Mouse (Mus musculus) stomach, embryonic 14.5 days (tissue): ENCODE measurements around the gene Esrrg. TPM values are rescaled to one million over a fixed set of nuclear protein-coding genes. Genes with fewer than 3 reads are reported as not detected.

Experiments used
- ATAC-seq: fragments of 200-750 bp; cut with Nextera tagmentation; 2 replicates; pipeline ENCODE4 v1.8.0; 2017; ENCODE audit warnings: low read depth, moderate TSS enrichment; ENCODE audit not compliant: insufficient number of reproducible peaks, insufficient read depth, low FRiP score
- H3K27ac ChIP-seq: fragments of 300-500 bp; sonication (generic); 2 replicates; pipeline ENCODE4 v1.5.1; 2014; ENCODE audit warnings: mild to moderate bottlenecking, low read length, moderate library complexity, mixed read lengths
- H3K27me3 ChIP-seq: fragments of 300-500 bp; sonication (generic); 2 replicates; pipeline ENCODE4 v1.6.1; 2014; ENCODE audit warnings: low read length, control low read depth, mixed read lengths; ENCODE audit not compliant: control insufficient read depth, insufficient read depth
- H3K36me3 ChIP-seq: fragments of 300-500 bp; sonication (generic); 2 replicates; pipeline ENCODE4 v1.6.1; 2014; ENCODE audit warnings: mild to moderate bottlenecking, control low read depth, low read length, moderate library complexity, mixed read lengths; ENCODE audit not compliant: control insufficient read depth, insufficient read depth
- H3K4me1 ChIP-seq: fragments of 300-500 bp; sonication (generic); 2 replicates; pipeline ENCODE4 v1.6.1; 2014; ENCODE audit warnings: low read length, control low read depth, mixed read lengths; ENCODE audit not compliant: control insufficient read depth, insufficient read depth
- H3K4me2 ChIP-seq: fragments of 300-500 bp; sonication (generic); replicated peaks from 2 replicates; pipeline ENCODE4 v1.6.1; 2014; ENCODE audit warnings: low read depth, low read length, control low read depth
- H3K4me3 ChIP-seq: fragments of 300-500 bp; sonication (generic); 2 replicates; pipeline ENCODE4 v1.5.1; 2014; ENCODE audit warnings: low read depth, low read length, control low read depth
- H3K9ac ChIP-seq: fragments of 300-500 bp; sonication (generic); replicated peaks from 2 replicates; pipeline ENCODE4 v1.6.1; 2014; ENCODE audit warnings: low read depth, mild to moderate bottlenecking, control low read depth, low read length, moderate library complexity, mixed read lengths
- H3K9me3 ChIP-seq: fragments of 300-500 bp; sonication (generic); 2 replicates; pipeline ENCODE4 v1.6.1; 2016; ENCODE audit warnings: low read depth, low read length, control low read depth; ENCODE audit not compliant: control insufficient read depth
- WGBS: fragments of 180-500 bp; shearing (Covaris S2); extraction: QIAGEN DNeasy Blood & Tissue Kit; methylation state at CpG from one replicate; pipeline ENCODE4 v1.1.7; 2014; 5-methylcytosine and 5-hydroxymethylcytosine counted together
- polyA plus RNA-seq: library from polyadenylated mRNA; unstranded; fragments of >200 nt; fragmentation: Nextera tagmentation; extraction: Ambion mirVana; gene quantifications from 2 replicates; pipeline ENCODE4 v1.2.1, GENCODE M21; 2014

Esrrg gene
- polyA plus RNA-seq, 1 experiment from 2014 or later, result 12.5 TPM

DNA sequence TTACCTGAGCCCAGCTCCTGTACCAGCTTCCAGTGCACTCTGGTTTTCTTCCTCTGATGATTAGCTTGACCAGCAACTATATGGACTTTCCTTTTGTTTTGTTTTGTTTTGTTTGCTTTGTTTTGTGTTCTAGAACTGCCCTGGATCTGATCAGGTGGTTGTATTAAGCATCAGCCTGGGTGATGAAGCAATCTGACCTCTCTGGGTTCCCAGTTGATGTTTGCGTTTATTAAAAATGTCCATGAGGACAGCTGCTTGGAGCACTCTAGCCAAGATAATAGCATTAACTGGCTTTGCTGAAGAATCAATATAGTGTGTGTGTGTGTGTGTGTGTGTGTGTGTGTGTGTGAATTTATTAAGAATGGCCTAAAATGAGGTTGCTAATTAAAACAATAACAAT lies 149.4 kb downstream of the Esrrg start:
- Histone ChIP-seq H3K4me3 (no peak overlapping the region), H3K27ac (no peak overlapping the region), H3K27me3 (no peaks in the 10 kb centered on the region), H3K4me1 (no peaks in the 10 kb centered on the region), H3K9ac (no peak overlapping the region), H3K9me3 (no peaks in the 10 kb centered on the region), H3K36me3 (no peaks in the 10 kb centered on the region), H3K4me2 (no peak overlapping the region)
- WGBS, result 67% methylated on average over 1 of the region's 1 CpGs
- no peak for ATAC-seq

DNA sequence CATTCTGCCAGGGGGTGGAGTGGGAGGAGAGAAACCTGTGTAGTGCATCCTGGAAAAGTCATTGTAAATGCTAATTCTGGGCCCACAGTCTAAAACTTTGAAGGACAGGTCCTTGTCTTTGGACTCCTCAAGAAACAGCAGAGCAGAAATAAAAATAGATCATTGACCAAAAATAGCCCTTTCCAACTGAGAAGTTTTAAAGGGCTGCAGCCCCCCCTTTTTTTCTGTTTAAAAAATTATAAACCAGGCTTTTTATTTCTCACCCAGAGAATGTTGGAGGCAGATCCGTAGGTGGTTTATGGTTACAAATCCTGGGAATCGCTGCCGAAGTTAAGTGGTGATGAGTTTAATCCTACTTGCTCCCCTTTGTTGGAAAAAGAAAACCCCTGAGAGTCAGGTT lies 150.0 kb downstream of the Esrrg start:
- H3K27ac ChIP-seq, result no peak overlapping the region
- H3K4me3 ChIP-seq, result no peak overlapping the region
- ATAC-seq, result no peak
- H3K4me1 ChIP-seq, result no peaks in the 10 kb centered on the region
- no peak overlapping the region for H3K4me2 ChIP-seq
- H3K9me3 ChIP-seq, result no peaks in the 10 kb centered on the region
- no peak overlapping the region for H3K9ac ChIP-seq
- H3K36me3 ChIP-seq, result no peaks in the 10 kb centered on the region
- H3K27me3 ChIP-seq, result no peaks in the 10 kb centered on the region
- 45% methylated on average over 3 of the region's 3 CpGs for WGBS

DNA sequence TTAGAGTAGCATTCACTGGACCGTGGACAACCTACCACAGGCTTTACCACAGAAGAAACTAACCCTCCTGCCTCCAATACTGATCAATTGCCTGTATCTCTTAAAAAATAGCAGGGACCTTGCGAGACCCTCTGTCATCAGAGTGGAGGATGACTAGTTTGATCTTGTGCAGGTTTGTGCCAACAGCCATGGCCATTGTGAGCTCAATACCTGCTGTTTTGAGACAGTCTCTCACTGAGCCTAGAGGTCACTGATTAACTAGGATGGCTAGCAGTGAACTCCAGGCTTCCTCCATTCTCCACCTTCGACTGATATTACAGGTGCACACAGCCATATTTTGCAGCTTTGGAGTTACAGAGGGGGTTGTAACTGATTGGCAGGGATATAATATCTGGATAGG lies 150.9 kb downstream of the Esrrg start:
- no peak for ATAC-seq
- Histone ChIP-seq H3K4me2 (no peak overlapping the region), H3K9ac (no peak overlapping the region), H3K4me3 (no peak overlapping the region), H3K9me3 (no peaks in the 10 kb centered on the region), H3K4me1 (no peaks in the 10 kb centered on the region), H3K27ac (no peak overlapping the region), H3K36me3 (no peaks in the 10 kb centered on the region), H3K27me3 (no peaks in the 10 kb centered on the region)
- 77% methylated on average over 3 of the region's 3 CpGs for WGBS

DNA sequence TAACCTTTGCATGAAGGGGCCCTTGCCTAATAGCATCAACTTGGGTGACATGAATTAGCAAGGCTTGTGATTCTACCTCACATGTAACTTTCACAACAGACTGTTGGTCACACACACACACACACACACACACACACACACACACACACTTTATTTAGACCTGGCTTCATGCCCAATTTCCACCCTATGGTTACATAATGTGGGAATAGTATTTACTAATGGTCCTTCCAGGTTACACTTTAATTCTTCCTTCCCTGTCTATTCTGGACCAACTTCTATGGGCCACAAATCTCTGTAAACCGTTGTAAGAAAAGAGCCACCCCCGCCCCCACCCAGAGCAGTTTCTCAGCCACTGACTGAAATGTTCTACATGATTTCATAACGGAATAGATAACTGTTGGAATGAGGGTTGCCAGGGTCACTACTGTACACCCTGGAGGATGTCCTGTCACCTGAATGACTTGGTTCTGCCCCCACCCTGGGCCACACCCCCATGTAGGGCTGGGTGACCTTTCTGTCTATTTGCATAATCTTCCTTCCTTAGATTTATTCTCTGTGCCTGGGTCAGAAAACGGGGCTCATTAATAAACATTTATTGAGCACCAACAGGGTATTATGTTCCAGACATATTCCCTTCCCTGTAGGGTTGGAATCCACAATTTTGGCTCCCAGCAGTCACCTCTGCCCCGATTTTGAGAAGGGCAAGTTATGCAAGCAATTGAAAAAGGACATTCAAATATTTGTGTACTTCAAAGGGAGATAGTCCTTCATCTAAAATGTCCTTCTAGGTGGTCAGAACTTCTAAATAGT lies 154.3 kb downstream of the Esrrg start:
- no peaks in the 10 kb centered on the region for H3K27me3 ChIP-seq
- no peak overlapping the region for H3K9ac ChIP-seq
- H3K36me3 ChIP-seq, result no peaks in the 10 kb centered on the region
- no peaks in the 10 kb centered on the region for H3K9me3 ChIP-seq
- no peak overlapping the region for H3K4me2 ChIP-seq
- ATAC-seq, result no peak
- no peaks in the 10 kb centered on the region for H3K4me1 ChIP-seq
- H3K27ac ChIP-seq, result no peak overlapping the region
- no peak overlapping the region for H3K4me3 ChIP-seq
- 65% methylated on average over 5 of the region's 5 CpGs for WGBS

DNA sequence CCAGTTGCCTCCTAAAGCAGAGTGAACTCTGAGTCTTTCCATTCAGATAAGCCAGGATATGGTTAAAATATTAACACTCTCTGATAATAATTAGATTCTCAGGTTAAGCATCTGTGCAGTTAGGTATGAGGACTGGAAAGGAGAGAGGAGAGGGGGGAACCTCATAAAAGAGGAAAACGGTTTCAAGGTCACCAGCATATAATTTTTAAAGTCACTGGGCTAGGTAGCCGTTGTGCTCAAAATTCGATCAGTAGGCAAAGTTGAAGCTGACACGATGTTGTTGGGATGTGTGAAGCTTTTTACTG lies 154.8 kb downstream of the Esrrg start:
- Histone ChIP-seq H3K4me1 (no peaks in the 10 kb centered on the region), H3K27ac (no peak overlapping the region), H3K9ac (no peak overlapping the region), H3K36me3 (no peaks in the 10 kb centered on the region), H3K4me2 (no peak overlapping the region), H3K27me3 (no peaks in the 10 kb centered on the region), H3K9me3 (no peaks in the 10 kb centered on the region), H3K4me3 (no peak overlapping the region)
- WGBS, result 82% methylated on average over 4 of the region's 4 CpGs
- ATAC-seq, result no peak

- Histone ChIP-seq H3K27me3 (no peaks in the 10 kb centered on the region), H3K9ac (no peak overlapping the region), H3K27ac (no peak overlapping the region), H3K4me2 (no peak overlapping the region), H3K36me3 (no peaks in the 10 kb centered on the region), H3K4me3 (no peak overlapping the region), H3K9me3 (no peaks in the 10 kb centered on the region), H3K4me1 (no peaks in the 10 kb centered on the region)
- WGBS, result 70% methylated on average over 3 of the region's 3 CpGs
- ATAC-seq, result no peak
Measured at GRCm38 (mm10) chr1:187763821-187764220, 155.2 kb downstream of the Esrrg start.

GRCm38 (mm10) chr1:187765577-187765976 lies 157.0 kb downstream of the Esrrg start:
- Histone ChIP-seq H3K4me2 (no peak overlapping the region), H3K4me1 (no peaks in the 10 kb centered on the region), H3K9ac (no peak overlapping the region), H3K36me3 (no peaks in the 10 kb centered on the region), H3K4me3 (no peak overlapping the region), H3K27me3 (no peaks in the 10 kb centered on the region), H3K27ac (no peak overlapping the region), H3K9me3 (no peaks in the 10 kb centered on the region)
- no peak for ATAC-seq
- 72% methylated on average over 5 of the region's 5 CpGs for WGBS

GRCm38 (mm10) chr1:187767355-187767754 lies 158.8 kb downstream of the Esrrg start:
- H3K27ac ChIP-seq, result no peak overlapping the region
- ATAC-seq, result no peak
- H3K27me3 ChIP-seq, result no peaks in the 10 kb centered on the region
- no peaks in the 10 kb centered on the region for H3K36me3 ChIP-seq
- no peak overlapping the region for H3K9ac ChIP-seq
- no peak overlapping the region for H3K4me2 ChIP-seq
- no peaks in the 10 kb centered on the region for H3K9me3 ChIP-seq
- no peak overlapping the region for H3K4me3 ChIP-seq
- 45% methylated on average over 2 of the region's 2 CpGs for WGBS
- no peaks in the 10 kb centered on the region for H3K4me1 ChIP-seq

- H3K36me3 ChIP-seq, result no peaks in the 10 kb centered on the region
Measured at GRCm38 (mm10) chr1:187770234-187770633, 161.6 kb downstream of the Esrrg start.

More at GRCm38 (mm10) chr1:187770234-187770633, 161.6 kb downstream of the Esrrg start:
- ATAC-seq, result no peak
- H3K9ac ChIP-seq, result no peak overlapping the region
- 93% methylated on average over 3 of the region's 3 CpGs for WGBS
- H3K4me1 ChIP-seq, result no peaks in the 10 kb centered on the region
- no peak overlapping the region for H3K4me2 ChIP-seq
- no peak overlapping the region for H3K4me3 ChIP-seq
- H3K27ac ChIP-seq, result no peak overlapping the region
- H3K27me3 ChIP-seq, result no peaks in the 10 kb centered on the region
- no peaks in the 10 kb centered on the region for H3K9me3 ChIP-seq
